Mouse (Mus musculus) testis, postnatal 14 days (tissue): Measurements from ENCODE around the gene Krt34.

ENCODE experiments used
- DNase-seq: peaks from one replicate; pipeline ENCODE4 v3.0.0; 2021; ENCODE audit warnings: low spot score

The Krt34 gene

DNA sequence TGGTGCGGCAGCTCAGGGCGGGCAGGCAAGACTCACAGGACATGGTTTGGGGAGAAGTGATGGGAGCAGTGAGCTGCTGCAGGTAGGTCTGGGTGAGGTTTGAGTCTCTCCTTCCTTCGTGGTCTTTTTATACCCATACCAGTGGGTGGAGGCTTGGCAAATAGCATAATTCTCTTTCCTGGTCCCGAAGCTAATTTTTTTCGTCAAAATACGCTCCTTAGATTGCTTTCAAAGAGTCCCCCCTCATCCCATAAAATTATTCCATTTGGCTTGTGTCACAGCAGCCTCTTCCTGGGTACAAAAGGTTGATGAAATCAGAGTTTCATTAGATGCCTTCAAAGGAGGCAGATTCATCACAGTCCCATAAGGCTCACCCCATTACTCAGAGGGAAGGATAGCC, at the start of gene Krt34:
Krt34 (minus strand) TSS at position 101 of the 400 bp plus-strand sequence.
- DNase-seq, result no peak

- no peak for DNase-seq
Measured at GRCm38 (mm10) chr11:100088378-100089025, 47.1 kb upstream of the Krt34 start.

GRCm38 (mm10) chr11:100087861-100088260, 46.5 kb upstream of the Krt34 start, which contains the start of gene Krt32:
TSS of gene Krt32 (minus strand) at chr11:100088226.
- no peak for DNase-seq

DNA sequence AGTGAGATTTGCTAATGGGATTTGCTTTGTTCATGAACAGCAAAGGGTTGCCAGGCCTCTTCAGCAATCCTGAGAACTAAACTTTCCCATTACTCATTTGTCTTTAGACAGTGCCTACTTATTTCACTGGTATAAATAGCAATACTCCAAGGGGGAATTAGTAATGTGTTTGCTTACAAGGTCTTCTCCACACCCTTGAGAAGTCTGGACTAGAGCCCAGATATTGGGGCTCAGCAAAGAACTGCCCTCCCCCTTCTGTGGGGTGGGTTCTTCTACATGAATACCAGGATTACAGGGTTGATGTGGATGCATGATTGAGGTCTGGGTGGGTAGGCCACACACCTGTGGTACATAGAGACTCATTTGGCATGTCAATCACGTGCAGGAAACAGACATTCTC, 32.5 kb upstream of the Krt34 start:
- DNase-seq, result no peak

DNA sequence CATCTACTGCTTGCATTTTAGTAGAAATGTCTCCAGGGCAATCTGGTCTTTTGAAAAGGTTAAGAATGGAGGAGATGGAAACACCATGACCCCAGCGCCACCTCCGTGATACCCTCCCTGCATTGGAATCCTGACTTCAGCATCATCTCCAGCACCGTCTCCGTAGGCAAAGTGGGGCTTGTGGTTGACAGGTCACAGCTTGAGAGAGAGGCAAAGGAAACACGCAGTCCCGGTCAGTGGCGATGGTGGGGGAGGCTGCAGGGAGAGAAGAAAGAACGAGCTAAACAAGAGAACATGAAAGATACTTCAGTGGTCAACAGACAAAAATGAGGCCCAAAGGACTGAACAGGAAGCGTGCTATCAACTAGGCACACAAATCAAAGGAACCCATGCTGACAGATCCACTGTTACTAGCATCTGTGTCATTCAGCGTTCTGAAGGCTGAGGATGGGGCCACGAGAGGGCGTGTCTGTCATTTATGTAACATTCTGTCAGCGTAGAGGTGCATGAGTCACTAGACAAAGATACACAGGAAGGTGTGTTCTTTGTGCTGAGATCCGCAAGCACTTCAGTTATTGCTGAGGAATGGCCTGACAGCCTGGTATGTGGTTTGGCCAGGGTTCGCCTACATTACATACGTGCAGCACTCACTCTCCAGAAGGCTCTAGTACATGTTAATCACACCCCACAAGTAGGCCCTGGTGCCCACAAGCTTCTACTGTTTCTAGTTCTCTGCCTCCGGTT, 26.1 kb upstream of the Krt34 start:
- no peak for DNase-seq

GRCm38 (mm10) chr11:100066236-100067010, 25.1 kb upstream of the Krt34 start:
- DNase-seq, result peak; percentile 33

DNA sequence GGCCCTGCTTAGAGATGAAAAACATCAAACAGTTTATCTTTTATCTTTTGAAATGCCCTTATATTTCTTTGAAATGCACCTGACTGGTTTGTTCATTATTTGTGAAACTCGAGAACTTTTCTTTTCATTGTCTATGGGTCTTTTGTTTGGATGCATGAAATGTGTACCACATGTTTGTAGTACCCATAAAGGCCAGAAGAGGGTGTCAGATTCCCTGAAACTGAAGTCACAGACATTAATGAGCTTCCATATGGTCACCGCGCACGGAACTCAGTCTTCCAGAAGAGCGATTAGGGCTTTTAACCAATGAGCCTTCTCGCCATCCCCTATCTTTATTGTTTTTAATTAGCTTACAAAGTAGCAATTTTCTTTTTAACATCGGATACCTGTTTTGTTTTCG, 17.5 kb upstream of the Krt34 start:
- no peak for DNase-seq

GRCm38 (mm10) chr11:100055686-100056655, 14.6 kb upstream of the Krt34 start:
- DNase-seq, result no peak

DNA sequence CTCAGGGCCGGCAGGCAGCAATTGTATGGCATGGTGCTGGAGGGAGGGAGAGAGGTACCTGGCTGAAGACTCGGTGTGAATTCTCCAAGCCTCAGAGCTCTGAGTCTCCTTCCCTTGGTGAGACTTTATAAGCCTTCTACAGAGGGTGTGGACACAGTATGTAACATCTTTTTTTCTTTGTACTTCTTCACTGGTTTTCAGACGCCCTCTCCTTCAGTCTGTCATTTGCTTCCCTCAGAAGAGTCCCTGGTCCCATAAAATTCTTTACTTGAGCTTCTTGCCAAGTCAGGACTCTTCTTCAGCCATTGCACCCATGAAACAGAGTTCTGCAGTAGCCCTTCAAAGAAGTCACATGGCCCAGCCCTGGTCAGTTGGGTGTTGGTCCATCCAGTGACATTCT, 9.1 kb upstream of the Krt34 start, which contains the start of gene Krt31:
Krt31 (minus strand) TSS at position 101 of the 400 bp plus-strand sequence.
- no peak for DNase-seq

DNA sequence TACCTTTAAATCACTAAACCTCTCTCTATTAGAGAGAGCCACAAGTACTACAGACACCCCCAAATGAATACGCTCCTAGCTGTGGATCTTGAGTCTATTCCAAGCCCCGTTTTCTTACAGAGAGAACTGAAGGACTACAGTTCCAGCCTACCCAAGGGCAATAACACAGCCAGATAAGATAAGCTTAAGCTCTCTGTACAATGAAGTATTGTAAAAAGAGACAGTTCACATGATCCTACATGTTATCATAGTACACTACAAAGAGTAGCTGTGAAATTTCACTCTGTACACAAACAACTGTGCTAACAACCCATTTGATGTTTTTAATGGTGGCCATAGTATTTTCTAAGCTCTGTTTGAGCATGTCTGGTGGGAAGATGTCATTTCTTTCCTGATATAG, 5.8 kb upstream of the Krt34 start:
- no peak for DNase-seq

DNA sequence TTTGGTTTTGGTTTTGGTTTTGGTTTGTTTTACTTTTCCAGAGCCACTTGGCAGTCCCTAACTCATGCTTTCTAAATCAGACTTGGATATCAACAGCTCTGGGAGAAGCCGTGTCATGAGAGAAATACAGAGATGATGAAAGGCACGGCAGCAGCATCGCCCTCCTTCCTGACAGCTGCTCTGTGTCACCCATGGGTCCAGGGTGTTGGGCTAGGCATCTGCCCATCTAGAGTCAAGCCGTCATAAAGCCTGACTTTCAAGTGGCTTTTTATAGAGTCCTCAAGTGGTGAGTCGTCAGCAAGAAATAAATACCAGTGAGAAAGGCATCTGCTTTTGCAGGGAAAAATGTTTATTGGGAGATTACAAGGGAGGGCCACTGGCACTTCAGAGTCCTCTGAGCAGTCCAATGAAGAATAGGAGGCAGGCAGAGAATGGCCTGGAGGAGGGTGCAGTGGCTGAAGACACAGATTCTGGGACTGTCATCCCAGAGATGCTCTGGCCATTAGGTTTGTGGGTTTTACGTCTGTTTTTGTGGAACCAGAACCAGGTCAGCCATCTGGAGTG, 5.0 kb upstream of the Krt34 start:
- DNase-seq, result no peak

- DNase-seq, result no peak
Measured at GRCm38 (mm10) chr11:100029768-100030167, 11.6 kb downstream of the Krt34 start, which contains the start of gene Krt33b. TSS of gene Krt33b (minus strand) at chr11:100029868.

DNA sequence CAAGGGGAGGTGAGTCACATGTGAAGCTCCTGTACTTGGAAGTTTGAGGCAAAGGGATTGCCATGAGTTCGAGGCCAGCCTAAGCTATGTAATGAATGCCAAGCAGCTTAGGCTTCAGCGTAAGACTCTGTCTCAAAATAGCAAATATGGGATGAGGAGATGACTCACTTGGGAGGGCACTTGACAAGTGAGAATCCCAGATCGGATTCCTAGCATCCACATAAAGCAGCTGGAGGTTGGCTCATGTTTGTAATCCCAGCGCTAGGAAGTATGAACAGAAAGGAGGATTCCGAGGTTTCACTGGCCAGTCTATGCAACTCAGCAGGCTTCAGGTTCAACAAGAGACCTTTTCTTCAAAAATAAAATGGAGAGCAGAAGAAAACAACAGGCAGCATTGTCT, 19.9 kb downstream of the Krt34 start:
- no peak for DNase-seq

GRCm38 (mm10) chr11:100019466-100019865, 21.9 kb downstream of the Krt34 start:
- DNase-seq, result no peak

DNA sequence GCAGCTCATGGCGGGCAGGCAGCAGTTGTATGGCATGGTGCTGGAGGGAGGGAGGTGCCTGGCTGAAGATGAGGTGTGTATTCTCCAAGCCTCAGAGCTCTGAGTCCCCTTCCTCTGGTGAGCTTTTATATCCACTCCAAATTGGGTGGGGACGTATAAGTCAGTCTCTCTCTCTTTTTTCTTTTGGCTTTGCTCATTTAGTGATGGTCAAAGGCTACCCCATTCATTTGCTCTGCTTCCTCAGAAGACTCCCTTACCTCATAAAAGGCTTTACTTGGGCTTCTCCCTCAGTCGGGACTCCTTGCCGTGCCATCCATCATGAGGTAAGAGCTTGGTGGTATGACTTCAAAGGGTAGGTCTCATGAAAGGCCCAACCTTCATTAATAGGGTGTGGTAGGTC, 25.2 kb downstream of the Krt34 start, which contains the start of gene Krt33a:
Krt33a (minus strand) TSS at position 101 of the 400 bp plus-strand sequence.
- DNase-seq, result no peak

GRCm38 (mm10) chr11:100013691-100014171, 27.6 kb downstream of the Krt34 start:
- no peak for DNase-seq

- no peak for DNase-seq
Measured at GRCm38 (mm10) chr11:100010682-100011081, 30.7 kb downstream of the Krt34 start.

DNA sequence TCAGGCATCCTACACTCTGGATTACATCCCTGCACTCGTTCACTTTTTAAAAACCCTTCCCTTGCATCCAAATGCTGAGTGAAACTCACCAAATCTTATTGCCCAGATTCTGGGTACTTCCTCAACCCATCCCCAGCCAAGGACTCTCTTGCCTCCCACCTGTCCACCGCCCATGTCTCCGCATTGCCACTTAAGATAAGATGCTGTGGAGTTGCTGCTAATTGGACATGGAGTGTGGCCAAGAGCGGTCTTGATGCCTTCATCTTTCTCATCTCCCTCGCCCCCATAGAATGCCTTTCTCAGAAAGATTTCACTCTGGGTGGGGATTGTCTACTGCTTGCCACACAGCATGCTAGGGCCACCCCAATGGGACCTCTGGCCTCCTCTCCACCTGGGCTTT, 33.0 kb downstream of the Krt34 start:
- no peak for DNase-seq

DNA sequence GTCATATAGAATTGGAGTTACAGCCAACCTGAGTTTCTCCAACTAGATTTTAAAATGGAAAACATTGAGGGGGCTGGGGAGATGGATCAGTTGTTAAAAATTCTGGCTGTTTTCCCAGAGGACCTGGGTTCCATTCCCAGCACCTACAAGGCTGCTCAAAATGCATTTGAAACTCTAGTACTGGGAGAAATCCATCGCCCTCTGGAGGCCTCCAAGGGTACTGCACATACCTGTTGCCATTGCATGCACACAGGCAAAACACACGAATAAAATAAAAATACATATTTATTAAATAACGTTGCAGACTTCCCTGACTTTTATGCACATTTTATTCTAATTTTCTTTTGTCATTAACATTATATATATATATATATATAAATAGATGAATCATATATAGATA, 34.7 kb downstream of the Krt34 start:
- no peak for DNase-seq

GRCm38 (mm10) chr11:100005905-100006304, 35.4 kb downstream of the Krt34 start:
- no peak for DNase-seq

- DNase-seq, result no peak
Measured at GRCm38 (mm10) chr11:100004846-100005245, 36.5 kb downstream of the Krt34 start.
